Mouse (Mus musculus): Measurements from ENCODE around the gene Aldh4a1. TPM values are rescaled to one million over a fixed set of nuclear protein-coding genes. Genes with fewer than 3 reads are reported as not detected.
A peak's percentile ranks its signal among the peaks of the same experiment; 100 is the strongest.

Aldh4a1 gene
- polyA plus RNA-seq, 1 experiment from 2014 or later, result 17.2 TPM

DNA sequence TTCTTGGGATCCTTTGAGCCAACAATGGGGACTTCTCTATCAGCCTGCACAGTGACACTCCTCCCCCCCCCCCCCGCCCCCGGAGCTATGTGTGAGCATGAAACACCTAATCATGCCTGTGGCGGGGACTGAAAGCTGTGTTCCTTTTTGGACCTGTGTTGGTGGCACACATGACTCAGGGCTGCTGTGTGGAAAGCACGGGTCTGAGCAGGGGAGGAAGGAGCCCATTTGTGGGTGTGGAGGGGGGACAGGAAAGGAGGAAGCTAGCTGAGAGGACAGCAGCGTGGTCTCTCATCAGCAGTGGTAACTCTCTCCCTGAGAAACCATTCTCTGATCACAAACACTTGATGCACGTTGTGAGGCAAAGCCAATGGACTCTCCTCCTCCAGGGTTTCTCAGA, 18.1 kb downstream of the Aldh4a1 start:
- no peak for ATAC-seq
- no peak overlapping the region for H3K9ac ChIP-seq (ENCODE audit: low read depth, low read length)
- H3K36me3 ChIP-seq (ENCODE audit: control insufficient read depth, insufficient read depth, low read length), result no peaks in the 10 kb centered on the region
- 54% methylated on average over 6 of the region's 6 CpGs for WGBS
- H3K9me3 ChIP-seq (ENCODE audit: control insufficient read depth, low read length), result no peaks in the 10 kb centered on the region
- peaks cover 28% of the 10 kb centered on the region for H3K27me3 ChIP-seq (replicated peaks; ENCODE audit: control insufficient read depth, insufficient read depth, low read length)
- no peak overlapping the region for H3K4me3 ChIP-seq (ENCODE audit: low read length)
- H3K4me1 ChIP-seq (ENCODE audit: control insufficient read depth, insufficient read depth, low read length), result peaks cover 15% of the 10 kb centered on the region
- H3K27ac ChIP-seq (ENCODE audit: low read length), result no peak overlapping the region
- H3K4me2 ChIP-seq (ENCODE audit: low read depth, low read length), result no peak overlapping the region

DNA sequence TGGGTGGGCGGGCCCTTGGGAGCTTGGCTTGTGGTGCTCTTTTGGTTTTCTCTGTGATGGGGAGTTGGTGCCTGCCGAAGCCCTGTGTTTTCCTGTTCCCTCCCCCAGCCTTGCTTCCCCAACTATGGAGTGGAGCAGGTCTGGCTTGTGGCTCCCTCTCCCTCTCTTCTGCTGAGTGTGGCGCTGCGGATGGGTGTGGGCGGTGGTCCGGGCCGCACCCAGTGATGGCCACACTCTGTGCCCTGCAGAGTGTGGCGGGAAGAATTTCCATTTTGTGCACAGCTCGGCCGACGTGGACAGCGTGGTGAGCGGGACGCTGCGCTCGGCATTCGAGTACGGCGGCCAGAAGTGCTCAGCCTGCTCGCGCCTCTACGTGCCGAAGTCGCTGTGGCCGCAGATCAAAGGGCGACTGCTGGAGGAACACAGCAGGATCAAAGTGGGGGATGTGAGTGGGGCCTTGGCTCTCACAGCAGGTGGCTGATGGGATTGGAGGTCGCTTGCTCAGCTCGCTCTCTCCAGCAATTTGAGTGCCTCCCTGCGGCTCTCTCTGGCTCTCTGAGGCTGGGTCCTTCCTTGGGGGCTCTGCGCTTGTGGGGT, 19.3 kb downstream of the Aldh4a1 start:
- 6% methylated on average over 30 of the region's 30 CpGs for WGBS
- peaks cover 15% of the 10 kb centered on the region for H3K4me1 ChIP-seq (ENCODE audit: control insufficient read depth, insufficient read depth, low read length)
- peak overlapping the region; percentile 50 for H3K4me2 ChIP-seq (ENCODE audit: low read depth, low read length)
- H3K27ac ChIP-seq (ENCODE audit: low read length), result no peak overlapping the region
- peaks cover 24% of the 10 kb centered on the region for H3K27me3 ChIP-seq (replicated peaks; ENCODE audit: control insufficient read depth, insufficient read depth, low read length)
- ATAC-seq, result peak; percentile 43
- H3K9ac ChIP-seq (ENCODE audit: low read depth, low read length), result peak overlapping the region; percentile 14
- no peaks in the 10 kb centered on the region; the same call in 1 of the 2 replicates for H3K36me3 ChIP-seq (ENCODE audit: control insufficient read depth, insufficient read depth, low read length)
- H3K9me3 ChIP-seq (ENCODE audit: control insufficient read depth, low read length), result no peaks in the 10 kb centered on the region
- H3K4me3 ChIP-seq (ENCODE audit: low read length), result peak overlapping the region; percentile 32

GRCm38 (mm10) chr4:139643972-139644371, 21.3 kb downstream of the Aldh4a1 start:
- peak; percentile 31; the same call in 1 of the 2 replicates for ATAC-seq
- no peaks in the 10 kb centered on the region for H3K9me3 ChIP-seq (ENCODE audit: control insufficient read depth, low read length)
- 18% methylated on average over 9 of the region's 9 CpGs for WGBS
- no peak overlapping the region for H3K9ac ChIP-seq (ENCODE audit: low read depth, low read length)
- H3K4me2 ChIP-seq (ENCODE audit: low read depth, low read length), result no peak overlapping the region
- no peaks in the 10 kb centered on the region; the same call in 1 of the 2 replicates for H3K36me3 ChIP-seq (ENCODE audit: control insufficient read depth, insufficient read depth, low read length)
- H3K27ac ChIP-seq (ENCODE audit: low read length), result no peak overlapping the region
- no peak overlapping the region for H3K4me3 ChIP-seq (ENCODE audit: low read length)
- H3K27me3 ChIP-seq (replicated peaks; ENCODE audit: control insufficient read depth, insufficient read depth, low read length), result peaks cover 20% of the 10 kb centered on the region
- H3K4me1 ChIP-seq (ENCODE audit: control insufficient read depth, insufficient read depth, low read length), result peaks cover 15% of the 10 kb centered on the region

DNA sequence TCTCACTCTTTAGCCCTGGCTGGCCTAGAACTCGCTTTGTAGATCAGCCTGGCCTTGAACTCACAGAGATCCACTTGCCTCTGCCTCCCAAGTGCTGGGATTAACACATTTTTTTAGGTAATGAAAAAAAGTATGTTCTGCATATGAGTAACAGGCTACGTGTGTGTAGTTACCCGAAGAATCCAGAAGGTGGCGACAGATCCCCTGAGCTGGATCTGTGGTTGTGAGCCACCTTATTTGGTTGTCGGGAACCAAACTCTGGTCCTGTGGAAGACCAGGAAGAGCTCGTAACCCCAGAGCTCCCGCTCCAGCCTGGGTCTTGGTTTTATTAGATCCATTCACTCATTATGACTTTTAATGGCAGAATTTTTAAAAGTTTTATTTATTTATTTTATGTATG, 24.2 kb downstream of the Aldh4a1 start:
- no peak overlapping the region for H3K27ac ChIP-seq (ENCODE audit: low read length)
- WGBS, result 86% methylated on average over 7 of the region's 7 CpGs
- H3K9ac ChIP-seq (ENCODE audit: low read depth, low read length), result no peak overlapping the region
- H3K9me3 ChIP-seq (ENCODE audit: control insufficient read depth, low read length), result no peaks in the 10 kb centered on the region
- H3K4me2 ChIP-seq (ENCODE audit: low read depth, low read length), result no peak overlapping the region
- H3K36me3 ChIP-seq (ENCODE audit: control insufficient read depth, insufficient read depth, low read length), result no peaks in the 10 kb centered on the region; the same call in 1 of the 2 replicates
- no peak overlapping the region for H3K4me3 ChIP-seq (ENCODE audit: low read length)
- no peak for ATAC-seq
- peaks cover 19% of the 10 kb centered on the region for H3K4me1 ChIP-seq (ENCODE audit: control insufficient read depth, insufficient read depth, low read length)
- H3K27me3 ChIP-seq (replicated peaks; ENCODE audit: control insufficient read depth, insufficient read depth, low read length), result no peaks in the 10 kb centered on the region; the same call in 1 of the 2 replicates

GRCm38 (mm10) chr4:139650086-139650743, 27.5 kb downstream of the Aldh4a1 start:
- Histone ChIP-seq H3K27ac (ENCODE audit: low read length) (peak overlapping the region; percentile 68), H3K27me3 (replicated peaks; ENCODE audit: control insufficient read depth, insufficient read depth, low read length) (no peaks in the 10 kb centered on the region), H3K4me3 (ENCODE audit: low read length) (no peak overlapping the region), H3K9me3 (ENCODE audit: control insufficient read depth, low read length) (no peaks in the 10 kb centered on the region), H3K4me2 (ENCODE audit: low read depth, low read length) (no peak overlapping the region), H3K36me3 (ENCODE audit: control insufficient read depth, insufficient read depth, low read length) (no peaks in the 10 kb centered on the region; the same call in 1 of the 2 replicates), H3K4me1 (ENCODE audit: control insufficient read depth, insufficient read depth, low read length) (peaks cover 13% of the 10 kb centered on the region), H3K9ac (ENCODE audit: low read depth, low read length) (no peak overlapping the region)
- WGBS, result 50% methylated on average over 15 of the region's 15 CpGs
- peak; percentile 97 for ATAC-seq

DNA sequence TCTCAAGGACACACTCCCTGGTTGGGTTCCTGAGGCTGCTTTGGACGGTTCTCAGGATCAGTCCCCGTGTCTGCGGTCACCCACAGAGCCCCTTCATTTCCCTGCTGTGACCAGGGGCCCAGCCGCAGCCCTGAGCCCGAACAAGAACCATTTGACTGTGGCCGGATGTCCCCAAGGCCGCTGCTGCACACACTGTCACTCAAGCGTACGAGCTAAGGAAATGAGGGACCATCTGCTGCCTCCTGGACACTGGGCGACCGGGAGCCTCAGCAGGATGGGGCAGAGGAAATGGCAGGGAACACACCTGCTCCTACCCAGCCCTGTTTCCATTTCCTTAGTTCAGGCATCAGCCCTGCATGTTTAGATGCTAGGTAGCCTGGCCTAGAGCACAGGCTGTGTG, 28.2 kb downstream of the Aldh4a1 start:
- peak overlapping the region; percentile 68 for H3K27ac ChIP-seq (ENCODE audit: low read length)
- H3K4me3 ChIP-seq (ENCODE audit: low read length), result no peak overlapping the region
- peaks cover 13% of the 10 kb centered on the region for H3K4me1 ChIP-seq (ENCODE audit: control insufficient read depth, insufficient read depth, low read length)
- H3K9me3 ChIP-seq (ENCODE audit: control insufficient read depth, low read length), result no peaks in the 10 kb centered on the region
- no peak overlapping the region for H3K4me2 ChIP-seq (ENCODE audit: low read depth, low read length)
- H3K27me3 ChIP-seq (replicated peaks; ENCODE audit: control insufficient read depth, insufficient read depth, low read length), result no peaks in the 10 kb centered on the region
- 63% methylated on average over 11 of the region's 11 CpGs for WGBS
- H3K9ac ChIP-seq (ENCODE audit: low read depth, low read length), result no peak overlapping the region
- no peak for ATAC-seq
- no peaks in the 10 kb centered on the region; the same call in 1 of the 2 replicates for H3K36me3 ChIP-seq (ENCODE audit: control insufficient read depth, insufficient read depth, low read length)

- H3K4me2 ChIP-seq (ENCODE audit: low read depth, low read length), result no peak within 1 kb of the TSS
- ATAC-seq, result no peak
- no peaks in the 10 kb centered on the region for H3K36me3 ChIP-seq (ENCODE audit: control insufficient read depth, insufficient read depth, low read length)
- H3K4me1 ChIP-seq (ENCODE audit: control insufficient read depth, insufficient read depth, low read length), result peaks cover 13% of the 10 kb centered on the region
- H3K4me3 ChIP-seq (ENCODE audit: low read length), result no peak within 1 kb of the TSS
- no peak within 1 kb of the TSS for H3K9ac ChIP-seq (ENCODE audit: low read depth, low read length)
- no peaks in the 10 kb centered on the region for H3K9me3 ChIP-seq (ENCODE audit: control insufficient read depth, low read length)
- H3K27ac ChIP-seq (ENCODE audit: low read length), result no peak within 1 kb of the TSS
- H3K27me3 ChIP-seq (replicated peaks; ENCODE audit: control insufficient read depth, insufficient read depth, low read length), result no peaks in the 10 kb centered on the region
- WGBS, result 78% methylated on average over 8 of the region's 8 CpGs
Measured at GRCm38 (mm10) chr4:139653238-139653637, 30.6 kb downstream of the Aldh4a1 start, which contains the start of gene Tas1r2. Gene Tas1r2 (plus strand): TSS chr4:139653538.

DNA sequence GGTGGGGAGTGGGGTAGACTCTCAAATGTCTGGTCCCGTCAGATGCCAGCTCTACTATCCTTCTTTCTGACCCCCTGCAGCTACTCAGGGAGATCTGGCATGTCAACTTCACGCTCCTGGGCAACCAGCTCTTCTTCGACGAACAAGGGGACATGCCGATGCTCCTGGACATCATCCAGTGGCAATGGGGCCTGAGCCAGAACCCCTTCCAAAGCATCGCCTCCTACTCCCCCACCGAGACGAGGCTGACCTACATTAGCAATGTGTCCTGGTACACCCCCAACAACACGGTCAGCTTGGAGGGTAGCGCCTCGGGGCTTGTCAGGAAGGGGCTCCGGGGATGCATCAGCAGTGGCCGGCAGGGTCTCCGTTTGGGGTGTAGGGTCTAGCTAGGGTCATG, 39.2 kb downstream of the Aldh4a1 start:
- no peak for ATAC-seq
- Histone ChIP-seq H3K27ac (ENCODE audit: low read length) (no peak overlapping the region), H3K9me3 (ENCODE audit: control insufficient read depth, low read length) (peaks cover 7% of the 10 kb centered on the region), H3K36me3 (ENCODE audit: control insufficient read depth, insufficient read depth, low read length) (no peaks in the 10 kb centered on the region), H3K27me3 (replicated peaks; ENCODE audit: control insufficient read depth, insufficient read depth, low read length) (no peaks in the 10 kb centered on the region), H3K4me1 (ENCODE audit: control insufficient read depth, insufficient read depth, low read length) (no peaks in the 10 kb centered on the region), H3K4me2 (ENCODE audit: low read depth, low read length) (no peak overlapping the region), H3K9ac (ENCODE audit: low read depth, low read length) (no peak overlapping the region), H3K4me3 (ENCODE audit: low read length) (no peak overlapping the region)
- 88% methylated on average over 14 of the region's 14 CpGs for WGBS

- H3K27me3 ChIP-seq (replicated peaks; ENCODE audit: control insufficient read depth, insufficient read depth, low read length), result no peaks in the 10 kb centered on the region
- H3K4me3 ChIP-seq (ENCODE audit: low read length), result no peak overlapping the region
- no peak overlapping the region for H3K4me2 ChIP-seq (ENCODE audit: low read depth, low read length)
- H3K36me3 ChIP-seq (ENCODE audit: control insufficient read depth, insufficient read depth, low read length), result no peaks in the 10 kb centered on the region
- H3K27ac ChIP-seq (ENCODE audit: low read length), result peak overlapping the region; percentile 20; the same call in 1 of the 2 replicates
- no peak overlapping the region for H3K9ac ChIP-seq (ENCODE audit: low read depth, low read length)
- H3K4me1 ChIP-seq (ENCODE audit: control insufficient read depth, insufficient read depth, low read length), result no peaks in the 10 kb centered on the region; the same call in 1 of the 2 replicates
- H3K9me3 ChIP-seq (ENCODE audit: control insufficient read depth, low read length), result no peaks in the 10 kb centered on the region
- whole genome bisulfite sequencing, result 49% methylated on average over 6 of the region's 6 CpGs
- peak; percentile 79 for ATAC-seq
Measured at GRCm38 (mm10) chr4:139667632-139668031, 45.0 kb downstream of the Aldh4a1 start.
